Mouse (Mus musculus) left cerebral cortex, postnatal 10 days (tissue): ENCODE measurements around the gene Kctd11. TPM values are rescaled to one million over a fixed set of nuclear protein-coding genes. Genes with fewer than 3 reads are reported as not detected.
A peak's percentile ranks its signal among the peaks of the same experiment; 100 is the strongest.
"Not testable (repeated sequence)": the region's sequence is repeated elsewhere in the genome, so short reads cannot be mapped to it uniquely, and the experiment has no call there.

Experiments used
- DNase-seq, 2 experiments: peaks; one replicate each; pipeline ENCODE4 v3.0.0; 2021 to 2022; ENCODE audit warnings: low spot score in 2 of 2, mixed read lengths in 1 of 2; ENCODE audit errors: extremely low spot score in 1 of 2
- intact Hi-C: fragments of 180-260 bp; cut with DNase I; formaldehyde crosslinking; loops from one replicate; pipeline ENCODE4 v1.15.1; 2025
- total RNA-seq, 2 experiments: library from RNA; stranded (reverse); gene quantifications; 2 replicates each; pipeline ENCODE4 v1.2.3; 2021

The Kctd11 gene
- total RNA-seq, 2 experiments from 2014 or later: 0.57 to 0.62 TPM

- DNase-seq, intact Hi-C loops: not testable (repeated sequence)
These were observed 17.5 kb downstream of the Kctd11 start for GRCm38 (mm10) chr11:69863729-69864128.

GRCm38 (mm10) chr11:69858113-69858998, 22.9 kb downstream of the Kctd11 start, which contains the start of gene Tnk1:
Gene Tnk1, minus strand, starts transcription at chr11:69858730.
- intact Hi-C loops: no loop called here
- DNase-seq: no peak

DNA sequence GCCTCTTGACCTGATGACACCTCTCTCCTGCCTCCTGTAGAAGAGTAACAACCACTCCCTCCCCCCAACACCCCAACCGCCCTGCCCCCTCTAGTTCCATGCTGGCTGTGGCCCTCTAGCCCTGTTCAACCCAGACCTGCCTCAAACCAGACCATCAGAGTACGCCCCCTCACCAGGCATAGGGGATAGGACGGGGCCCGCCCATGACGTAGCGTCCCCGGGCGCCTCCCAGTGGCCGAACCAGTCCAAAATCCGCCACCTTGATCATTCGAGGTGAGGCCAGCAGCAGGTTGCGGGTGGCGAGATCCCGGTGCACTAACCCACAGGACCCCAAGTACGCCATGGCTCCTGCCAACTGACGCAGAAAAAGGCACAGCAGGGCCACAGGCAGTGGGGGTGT, 25.9 kb downstream of the Kctd11 start:
- intact Hi-C loops: no loop called here
- DNase-seq: peak in 1 of 2 experiments; percentile 62

DNA sequence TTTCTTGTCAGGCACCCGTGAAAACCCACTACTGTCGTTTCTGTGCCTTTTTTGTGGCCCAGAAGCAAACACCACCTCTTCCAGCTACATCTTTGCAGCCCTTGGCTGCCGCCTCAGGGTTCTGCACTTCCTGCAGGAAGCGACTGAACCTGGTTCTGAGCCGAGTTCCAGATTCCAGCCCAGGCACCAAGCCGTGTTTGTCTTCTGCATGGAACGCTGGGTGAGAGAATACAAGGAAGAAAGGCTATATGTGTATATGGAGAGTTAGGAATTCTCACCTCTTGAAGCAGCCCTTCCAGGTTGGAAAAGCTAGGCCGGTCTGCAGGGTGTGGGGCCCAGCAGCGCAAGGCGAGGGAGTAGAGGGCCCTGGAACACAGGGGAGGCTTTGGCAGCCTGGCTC, 26.5 kb downstream of the Kctd11 start:
- no peak for DNase-seq
- intact Hi-C loops: no loop called here

DNA sequence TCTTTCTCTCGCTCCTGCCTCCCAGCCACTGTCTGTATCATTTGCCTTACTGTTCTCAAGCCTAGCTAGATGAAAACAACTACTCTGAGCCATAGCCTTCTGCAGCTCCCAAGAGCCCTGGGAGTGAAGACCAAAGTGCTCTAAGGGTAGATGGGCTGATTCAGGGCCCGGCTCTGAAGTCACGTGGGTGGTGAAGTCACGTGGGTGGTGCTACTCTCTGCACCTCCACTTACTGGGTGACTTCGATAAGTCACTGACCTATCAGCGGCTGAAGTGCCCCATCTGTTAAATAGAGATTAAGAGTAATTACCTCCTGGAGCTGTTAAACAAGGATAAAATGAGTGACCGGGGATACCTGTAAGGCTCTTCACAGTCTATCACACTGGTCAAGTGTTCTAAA, 27.2 kb downstream of the Kctd11 start:
- intact Hi-C loops: no loop called here
- DNase-seq: no peak

- no peak for DNase-seq
- intact Hi-C loops: no loop called here
These were observed 30.5 kb downstream of the Kctd11 start for GRCm38 (mm10) chr11:69850754-69851153.

GRCm38 (mm10) chr11:69849884-69850283, 31.3 kb downstream of the Kctd11 start:
- intact Hi-C loops: no loop called here
- DNase-seq: no peak

DNA sequence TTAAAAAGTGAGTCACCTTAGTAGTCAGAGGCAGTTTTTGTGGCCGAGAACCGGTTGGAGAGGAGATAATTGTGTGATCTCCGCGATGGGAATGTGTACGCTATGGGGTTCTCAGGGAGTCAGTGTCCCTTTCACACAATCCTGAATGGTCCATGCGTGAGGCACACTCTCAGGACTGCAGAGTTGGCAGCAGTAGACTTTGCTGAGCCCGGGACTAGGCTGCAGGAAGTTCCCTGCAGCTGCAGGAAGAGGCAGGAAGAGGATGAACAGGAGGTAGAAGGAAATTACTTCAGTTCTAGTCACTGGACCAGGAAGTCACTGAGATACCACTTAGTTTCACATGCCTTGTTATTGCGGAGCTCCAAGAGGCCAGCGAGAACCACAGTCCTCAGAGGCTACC, 32.1 kb downstream of the Kctd11 start:
- intact Hi-C loops: no loop called here
- DNase-seq: no peak

DNA sequence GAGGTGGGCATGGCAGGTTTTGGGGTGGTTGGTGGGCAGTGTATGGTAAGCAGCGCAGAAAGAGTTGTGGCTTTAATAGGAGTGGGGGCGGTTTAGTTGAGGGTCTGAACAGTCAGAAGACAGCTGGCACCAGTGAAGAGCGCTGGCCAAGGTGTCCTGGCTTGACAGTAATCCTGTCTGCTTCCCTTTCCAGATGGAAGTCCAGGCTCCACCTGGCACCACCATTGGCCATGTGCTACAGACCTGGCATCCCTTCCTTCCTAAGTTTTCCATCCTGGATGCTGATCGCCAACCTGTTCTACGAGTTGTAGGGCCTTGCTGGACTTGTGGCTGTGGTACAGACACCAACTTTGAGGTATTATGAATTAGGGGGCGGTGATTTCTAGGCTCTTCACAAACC, 33.2 kb downstream of the Kctd11 start:
- intact Hi-C loops: no loop called here
- no peak for DNase-seq

- intact Hi-C loops: no loop called here
- DNase-seq: no peak
These were observed 34.2 kb downstream of the Kctd11 start for GRCm38 (mm10) chr11:69846738-69847688.

DNA sequence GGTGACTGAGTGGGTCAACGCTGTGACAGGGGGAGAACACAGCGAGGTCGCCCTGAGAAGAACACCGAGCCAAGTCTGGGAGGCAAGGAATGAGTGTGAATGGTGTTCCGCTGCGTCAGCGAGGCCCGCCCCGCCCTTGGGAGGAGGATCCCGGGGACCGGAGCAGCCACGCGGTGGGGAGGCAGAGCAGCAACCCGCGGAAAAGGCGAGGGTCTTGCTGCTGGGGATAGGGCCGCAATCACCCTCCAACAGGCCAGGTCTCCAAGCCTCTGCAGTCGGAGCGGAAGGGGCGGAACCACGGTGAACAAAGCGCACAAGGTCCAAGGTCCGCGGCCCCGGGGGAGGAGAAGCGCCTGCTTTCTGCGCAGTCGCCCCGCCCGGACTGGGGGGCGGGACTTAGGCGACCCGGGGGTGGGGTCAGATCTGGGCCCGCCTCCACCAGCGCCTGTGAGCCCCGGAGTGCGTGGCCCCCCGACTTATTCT, 35.0 kb downstream of the Kctd11 start, which contains the start of gene Plscr3:
TSS of gene Plscr3 (plus strand) at position 179 of the 483 bp plus-strand sequence.
- intact Hi-C loops: no loop called here
- DNase-seq: peak; percentile 76 to 94

DNA sequence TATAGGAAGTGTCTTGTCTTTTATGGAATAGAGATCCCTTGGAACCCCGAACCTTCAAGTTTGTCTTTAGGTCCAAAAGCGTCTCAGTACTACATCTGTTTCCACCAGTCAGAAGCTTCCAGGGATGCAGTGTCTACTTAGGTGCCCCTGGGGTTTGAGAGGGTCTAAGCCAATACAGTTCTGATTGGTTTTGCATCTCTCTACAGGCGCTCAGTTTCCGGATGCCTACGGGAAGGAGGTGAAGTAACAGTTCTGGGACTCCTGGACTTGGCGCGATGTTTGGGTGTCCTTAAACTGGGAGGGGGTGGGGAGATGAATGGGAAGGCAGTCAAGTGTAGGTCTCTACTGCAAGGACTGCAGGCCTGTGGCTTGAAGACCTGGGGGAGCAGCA, 42.5 kb downstream of the Kctd11 start:
- intact Hi-C loops: loop anchor here (5.0 kb wide), 2 partner anchors 36 to 81 kb away; partner anchors contain the start of genes Fgf11 and Polr2a
- no peak for DNase-seq

DNA sequence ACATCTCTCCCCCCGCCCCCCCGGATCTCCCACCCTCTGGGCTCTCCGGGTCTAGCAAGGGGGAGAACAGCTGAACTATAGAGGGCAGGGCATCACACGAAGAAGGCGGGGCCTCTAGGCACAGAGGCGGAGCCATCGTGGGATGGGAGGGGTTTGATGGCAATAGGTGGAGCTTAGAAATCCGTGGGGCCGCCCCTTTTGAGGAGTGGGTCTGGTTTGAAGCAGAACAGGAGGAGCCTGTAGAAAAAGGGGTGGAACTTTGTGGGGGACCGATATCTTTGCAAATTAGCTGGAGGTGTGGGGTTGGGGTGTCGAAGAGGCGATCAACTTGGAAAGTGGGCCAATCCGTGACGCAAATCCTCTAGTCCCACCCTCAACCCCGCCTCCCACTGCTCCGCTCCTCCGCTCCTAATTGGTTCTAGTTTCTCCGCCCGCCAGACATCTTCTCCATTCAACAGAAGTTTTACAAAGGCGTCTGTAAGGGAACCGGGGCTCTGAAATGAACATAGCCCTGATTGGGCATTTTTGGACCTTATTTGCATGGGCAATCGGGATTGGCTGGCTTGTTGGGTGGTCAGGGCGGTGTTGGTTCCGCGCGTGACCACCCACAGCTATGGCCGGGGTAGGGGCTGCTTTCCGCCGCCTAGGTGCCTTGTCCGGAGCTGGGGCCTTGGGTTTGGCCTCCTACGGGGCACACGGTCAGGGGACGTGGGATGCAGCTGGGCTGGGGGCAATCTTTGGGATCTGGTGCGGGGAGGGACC, 43.1 kb downstream of the Kctd11 start, which contains the start of gene Tmem256:
TSS of gene Tmem256 (plus strand) at position 563 of the 762 bp plus-strand sequence.
- intact Hi-C loops: loop anchor here (5.0 kb wide), 2 partner anchors 36 to 81 kb away; partner anchors contain the start of genes Fgf11 and Polr2a

GRCm38 (mm10) chr11:69837604-69837951, 43.6 kb downstream of the Kctd11 start, which contains the start of gene Nlgn2:
Gene Nlgn2, minus strand, starts transcription at chr11:69837784.
- peak in 1 of 2 experiments; percentile 91 for DNase-seq
- intact Hi-C loops: loop anchor here (5.0 kb wide), 2 partner anchors 35 to 80 kb away; partner anchors contain the start of genes Fgf11 and Polr2a

More for the DNA sequence above, 43.1 kb downstream of the Kctd11 start, which contains the start of gene Tmem256:
- peak; percentile 96 to 98 for DNase-seq

DNA sequence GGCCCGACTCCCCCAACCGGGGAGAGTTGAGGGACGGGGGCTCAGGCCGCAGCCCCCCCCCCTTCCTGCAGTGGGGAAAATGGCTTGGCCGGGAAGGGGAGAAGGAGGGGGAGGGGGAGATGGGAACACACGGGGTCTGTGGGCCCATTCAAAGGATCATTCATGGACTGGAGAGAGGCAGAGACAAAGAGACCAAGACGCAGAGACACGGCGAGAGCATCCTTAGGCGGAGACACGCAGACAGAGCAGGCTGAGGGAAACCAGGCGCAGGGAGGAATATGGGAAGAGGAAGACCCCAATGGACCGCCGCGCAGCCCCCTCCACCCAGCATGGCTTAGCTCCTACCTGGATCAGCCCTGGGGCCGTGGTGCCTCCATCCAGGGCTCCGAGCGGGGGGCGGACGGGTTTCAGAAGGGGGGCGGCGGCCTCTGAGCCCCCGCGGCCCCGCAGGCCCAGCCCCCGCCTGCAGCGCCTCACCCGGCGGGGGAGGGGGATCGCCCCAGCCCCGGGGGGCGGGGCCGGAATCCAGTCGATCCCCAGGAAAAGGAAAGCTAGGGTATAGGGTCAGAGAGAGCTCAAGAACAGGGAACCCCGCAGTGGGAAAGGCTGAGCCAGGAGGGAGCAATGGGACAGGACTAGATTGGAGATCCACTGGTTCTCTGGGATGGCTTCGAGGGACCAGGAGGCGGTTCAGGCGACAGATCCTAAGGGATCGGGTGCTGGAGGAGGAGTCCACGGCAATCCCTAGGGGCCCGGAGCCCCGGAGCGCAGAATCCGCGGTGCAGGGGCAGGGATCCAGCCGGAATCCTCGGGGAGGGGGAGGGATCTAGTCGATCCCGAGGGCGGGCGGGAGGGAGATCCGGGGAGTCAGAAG, 44.3 kb downstream of the Kctd11 start:
- peak in 1 of 2 experiments; percentile 72 for DNase-seq
- intact Hi-C loops: loop anchor here (5.0 kb wide), 2 partner anchors 35 to 80 kb away; partner anchors contain the start of genes Fgf11 and Polr2a

GRCm38 (mm10) chr11:69835966-69836335, 45.3 kb downstream of the Kctd11 start:
- no peak for DNase-seq
- intact Hi-C loops: loop anchor here (5.0 kb wide), 2 partner anchors 34 to 79 kb away; partner anchors contain the start of genes Fgf11 and Polr2a
